Mouse (Mus musculus): ENCODE data around the gene Spock3. TPM values are rescaled to one million over a fixed set of nuclear protein-coding genes. Genes with fewer than 3 reads are reported as not detected.

The Spock3 gene
- polyA plus RNA-seq (2015; fragmentation: Nextera tagmentation; extraction: Ambion mirVana), result 72.8 and 74.9 TPM in 2 replicates

GRCm38 (mm10) chr8:62950709-62951108, at the start of gene Spock3:
TSS of gene Spock3 (plus strand) at chr8:62951009.
- Histone ChIP-seq H3K36me3 (ENCODE audit: control insufficient read depth, insufficient read depth, low read length) (no peaks in the 10 kb centered on the region), H3K9me3 (replicated peaks; ENCODE audit: control insufficient read depth, low read length, poor library complexity, severe bottlenecking) (no peaks in the 10 kb centered on the region), H3K4me3 (ENCODE audit: low read depth, low read length) (peak within 1 kb of the TSS; percentile 79), H3K27me3 (ENCODE audit: control insufficient read depth, insufficient read depth, low read depth, low read length) (no peaks in the 10 kb centered on the region), H3K4me2 (ENCODE audit: low read length) (peak within 1 kb of the TSS; percentile 74), H3K4me1 (ENCODE audit: control insufficient read depth, insufficient read depth, low read length) (0 out of 2 replicates have a peak, but pooled peaks cover 5% of the 10 kb centered on the region), H3K27ac (ENCODE audit: low read length) (peak within 1 kb of the TSS; percentile 86), H3K9ac (ENCODE audit: low read depth, low read length) (peak within 1 kb of the TSS; percentile 91)
- no peak for ATAC-seq
- WGBS, result 52% methylated on average over 2 of the region's 2 CpGs

- H3K27me3 ChIP-seq (ENCODE audit: control insufficient read depth, insufficient read depth, low read depth, low read length), result no peaks in the 10 kb centered on the region
- H3K36me3 ChIP-seq (ENCODE audit: control insufficient read depth, insufficient read depth, low read length), result no peaks in the 10 kb centered on the region
- peak overlapping the region; percentile 74 for H3K4me2 ChIP-seq (ENCODE audit: low read length)
- H3K9me3 ChIP-seq (replicated peaks; ENCODE audit: control insufficient read depth, low read length, poor library complexity, severe bottlenecking), result no peaks in the 10 kb centered on the region
- H3K4me3 ChIP-seq (ENCODE audit: low read depth, low read length), result peak overlapping the region; percentile 79
- peak overlapping the region; percentile 86 for H3K27ac ChIP-seq (ENCODE audit: low read length)
- 0 out of 2 replicates have a peak, but pooled peaks cover 5% of the 10 kb centered on the region for H3K4me1 ChIP-seq (ENCODE audit: control insufficient read depth, insufficient read depth, low read length)
- under 1% methylated on average over 48 of the region's 50 CpGs for WGBS
- peak overlapping the region; percentile 91 for H3K9ac ChIP-seq (ENCODE audit: low read depth, low read length)
- ATAC-seq, result peak; percentile 93
Measured at GRCm38 (mm10) chr8:62951173-62952134, 645 bp downstream of the Spock3 start.

- peak overlapping the region; percentile 86; the same call in 1 of the 2 replicates for H3K27ac ChIP-seq (ENCODE audit: low read length)
- H3K4me3 ChIP-seq (ENCODE audit: low read depth, low read length), result peak overlapping the region; percentile 79
- 0 out of 2 replicates have a peak, but pooled peaks have one; percentile 47 for ATAC-seq
- no peaks in the 10 kb centered on the region for H3K9me3 ChIP-seq (replicated peaks; ENCODE audit: control insufficient read depth, low read length, poor library complexity, severe bottlenecking)
- H3K9ac ChIP-seq (ENCODE audit: low read depth, low read length), result peak overlapping the region; percentile 91
- H3K27me3 ChIP-seq (ENCODE audit: control insufficient read depth, insufficient read depth, low read depth, low read length), result no peaks in the 10 kb centered on the region
- peak overlapping the region; percentile 74 for H3K4me2 ChIP-seq (ENCODE audit: low read length)
- WGBS, result 11% methylated on average over 3 of the region's 3 CpGs
- 0 out of 2 replicates have a peak, but pooled peaks cover 5% of the 10 kb centered on the region for H3K4me1 ChIP-seq (ENCODE audit: control insufficient read depth, insufficient read depth, low read length)
- no peaks in the 10 kb centered on the region for H3K36me3 ChIP-seq (ENCODE audit: control insufficient read depth, insufficient read depth, low read length)
Measured at GRCm38 (mm10) chr8:62952481-62952880, 1.7 kb downstream of the Spock3 start.

GRCm38 (mm10) chr8:62962608-62963007, 11.8 kb downstream of the Spock3 start:
- Histone ChIP-seq H3K4me1 (ENCODE audit: control insufficient read depth, insufficient read depth, low read length) (no peaks in the 10 kb centered on the region), H3K4me3 (ENCODE audit: low read depth, low read length) (no peak overlapping the region), H3K9me3 (replicated peaks; ENCODE audit: control insufficient read depth, low read length, poor library complexity, severe bottlenecking) (no peaks in the 10 kb centered on the region), H3K27ac (ENCODE audit: low read length) (no peak overlapping the region), H3K27me3 (ENCODE audit: control insufficient read depth, insufficient read depth, low read depth, low read length) (no peaks in the 10 kb centered on the region), H3K9ac (ENCODE audit: low read depth, low read length) (no peak overlapping the region), H3K4me2 (ENCODE audit: low read length) (no peak overlapping the region), H3K36me3 (ENCODE audit: control insufficient read depth, insufficient read depth, low read length) (no peaks in the 10 kb centered on the region)
- WGBS, result 91% methylated on average over 3 of the region's 3 CpGs
- no peak for ATAC-seq

- 33% methylated on average over 2 of the region's 2 CpGs for WGBS
- H3K4me3 ChIP-seq (ENCODE audit: low read depth, low read length), result no peak overlapping the region
- no peaks in the 10 kb centered on the region for H3K36me3 ChIP-seq (ENCODE audit: control insufficient read depth, insufficient read depth, low read length)
- H3K27me3 ChIP-seq (ENCODE audit: control insufficient read depth, insufficient read depth, low read depth, low read length), result no peaks in the 10 kb centered on the region
- H3K9me3 ChIP-seq (replicated peaks; ENCODE audit: control insufficient read depth, low read length, poor library complexity, severe bottlenecking), result no peaks in the 10 kb centered on the region
- peak; percentile 61 for ATAC-seq
- H3K9ac ChIP-seq (ENCODE audit: low read depth, low read length), result no peak overlapping the region
- H3K4me2 ChIP-seq (ENCODE audit: low read length), result no peak overlapping the region
- peaks cover 7% of the 10 kb centered on the region; the same call in 1 of the 2 replicates for H3K4me1 ChIP-seq (ENCODE audit: control insufficient read depth, insufficient read depth, low read length)
- no peak overlapping the region for H3K27ac ChIP-seq (ENCODE audit: low read length)
Measured at GRCm38 (mm10) chr8:62969802-62970372, 19.1 kb downstream of the Spock3 start.

GRCm38 (mm10) chr8:63088984-63089383, 138.2 kb downstream of the Spock3 start:
- Histone ChIP-seq H3K27me3 (ENCODE audit: control insufficient read depth, insufficient read depth, low read depth, low read length) (no peaks in the 10 kb centered on the region), H3K27ac (ENCODE audit: low read length) (no peak overlapping the region), H3K9ac (ENCODE audit: low read depth, low read length) (no peak overlapping the region), H3K9me3 (replicated peaks; ENCODE audit: control insufficient read depth, low read length, poor library complexity, severe bottlenecking) (no peaks in the 10 kb centered on the region), H3K4me2 (ENCODE audit: low read length) (no peak overlapping the region), H3K4me1 (ENCODE audit: control insufficient read depth, insufficient read depth, low read length) (no peaks in the 10 kb centered on the region), H3K36me3 (ENCODE audit: control insufficient read depth, insufficient read depth, low read length) (no peaks in the 10 kb centered on the region), H3K4me3 (ENCODE audit: low read depth, low read length) (no peak overlapping the region)
- no peak for ATAC-seq
- WGBS, result 83% methylated on average over 3 of the region's 3 CpGs

GRCm38 (mm10) chr8:63098200-63098599, 147.4 kb downstream of the Spock3 start:
- H3K4me1 ChIP-seq (ENCODE audit: control insufficient read depth, insufficient read depth, low read length), result no peaks in the 10 kb centered on the region
- 93% methylated on average over 2 of the region's 2 CpGs for WGBS
- no peak for ATAC-seq

GRCm38 (mm10) chr8:63109761-63110160, 159.0 kb downstream of the Spock3 start:
- WGBS, result 38% methylated on average over 1 of the region's 1 CpGs
- H3K4me3 ChIP-seq (ENCODE audit: low read depth, low read length), result no peak overlapping the region
- no peak for ATAC-seq

More at GRCm38 (mm10) chr8:63098200-63098599, 147.4 kb downstream of the Spock3 start:
- no peak overlapping the region for H3K9ac ChIP-seq (ENCODE audit: low read depth, low read length)
- no peaks in the 10 kb centered on the region for H3K9me3 ChIP-seq (replicated peaks; ENCODE audit: control insufficient read depth, low read length, poor library complexity, severe bottlenecking)
- no peak overlapping the region for H3K27ac ChIP-seq (ENCODE audit: low read length)
- H3K27me3 ChIP-seq (ENCODE audit: control insufficient read depth, insufficient read depth, low read depth, low read length), result no peaks in the 10 kb centered on the region
- no peaks in the 10 kb centered on the region for H3K36me3 ChIP-seq (ENCODE audit: control insufficient read depth, insufficient read depth, low read length)
- no peak overlapping the region for H3K4me3 ChIP-seq (ENCODE audit: low read depth, low read length)
- H3K4me2 ChIP-seq (ENCODE audit: low read length), result no peak overlapping the region

GRCm38 (mm10) chr8:63112919-63113318, 162.1 kb downstream of the Spock3 start:
- no peak overlapping the region for H3K4me2 ChIP-seq (ENCODE audit: low read length)
- no peaks in the 10 kb centered on the region for H3K36me3 ChIP-seq (ENCODE audit: control insufficient read depth, insufficient read depth, low read length)
- H3K9me3 ChIP-seq (replicated peaks; ENCODE audit: control insufficient read depth, low read length, poor library complexity, severe bottlenecking), result no peaks in the 10 kb centered on the region
- H3K27me3 ChIP-seq (ENCODE audit: control insufficient read depth, insufficient read depth, low read depth, low read length), result no peaks in the 10 kb centered on the region
- no peak overlapping the region for H3K9ac ChIP-seq (ENCODE audit: low read depth, low read length)
- WGBS, result 66% methylated on average over 1 of the region's 1 CpGs
- H3K4me1 ChIP-seq (ENCODE audit: control insufficient read depth, insufficient read depth, low read length), result no peaks in the 10 kb centered on the region
- no peak for ATAC-seq
- H3K4me3 ChIP-seq (ENCODE audit: low read depth, low read length), result no peak overlapping the region
- H3K27ac ChIP-seq (ENCODE audit: low read length), result no peak overlapping the region

More at GRCm38 (mm10) chr8:63109761-63110160, 159.0 kb downstream of the Spock3 start:
- Histone ChIP-seq H3K9me3 (replicated peaks; ENCODE audit: control insufficient read depth, low read length, poor library complexity, severe bottlenecking) (no peaks in the 10 kb centered on the region), H3K9ac (ENCODE audit: low read depth, low read length) (no peak overlapping the region), H3K27ac (ENCODE audit: low read length) (no peak overlapping the region), H3K4me1 (ENCODE audit: control insufficient read depth, insufficient read depth, low read length) (no peaks in the 10 kb centered on the region), H3K36me3 (ENCODE audit: control insufficient read depth, insufficient read depth, low read length) (no peaks in the 10 kb centered on the region), H3K4me2 (ENCODE audit: low read length) (no peak overlapping the region), H3K27me3 (ENCODE audit: control insufficient read depth, insufficient read depth, low read depth, low read length) (no peaks in the 10 kb centered on the region)

Data from midbrain, embryonic 16.5 days (tissue).